Comparison of ENCODE assay signal across 8 mouse cellular contexts in the genomic region with DNA sequence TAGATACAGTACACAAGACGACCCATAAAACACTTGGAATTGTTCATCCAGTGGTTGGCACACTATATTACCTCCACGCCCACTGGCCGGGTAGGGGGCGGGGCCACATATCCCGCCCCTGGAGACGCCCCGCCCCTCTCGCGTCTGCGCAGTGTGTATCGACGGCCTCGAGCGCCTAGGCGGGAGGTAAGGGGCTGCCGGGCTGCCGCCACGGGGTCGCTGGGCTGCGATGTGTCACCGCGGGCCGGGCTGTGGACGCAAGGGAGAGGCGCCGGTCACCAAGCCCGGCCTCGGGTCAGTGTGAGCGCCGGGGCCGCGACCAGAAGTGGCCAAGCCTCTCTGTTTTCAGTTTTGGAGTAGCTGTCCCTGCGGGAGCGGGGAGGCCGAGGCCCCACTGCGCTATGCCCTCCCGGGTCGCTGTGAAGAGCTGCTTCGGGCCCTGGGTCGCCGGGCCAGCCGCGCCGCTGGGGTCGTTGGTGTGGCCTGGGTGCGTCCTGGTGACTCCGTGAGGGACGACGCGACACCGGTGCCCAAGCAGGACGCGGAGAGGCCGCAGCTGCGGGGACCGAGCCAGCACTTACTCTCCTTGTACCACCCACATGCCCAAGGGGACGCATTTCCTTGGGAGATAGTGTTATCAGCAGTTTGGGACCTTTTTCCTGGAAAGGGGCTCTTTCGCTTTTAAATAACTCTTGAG. TPM values are rescaled to one million over a fixed set of nuclear protein-coding genes. Genes with fewer than 3 reads are reported as not detected.
DNase-seq lines count a peak whose midpoint lies in the region; ATAC-seq lines count a peak whose summit lies in the region.

A gene (plus strand): TSS at position 143 of the 697 bp plus-strand sequence.

- H3K27ac ChIP-seq in hindbrain, embryonic 14.5 days: no peak within 1 kb of the TSS

- WGBS in hindbrain, embryonic 14.5 days: 1% methylated on average over 58 of the region's 58 CpGs

- H3K9ac ChIP-seq in hindbrain, embryonic 14.5 days: peak within 1 kb of the TSS; percentile 85

- no peaks in the 10 kb centered on the region for H3K4me1 ChIP-seq in hindbrain, embryonic 14.5 days (replicated peaks; ENCODE audit: control insufficient read depth, insufficient read depth, low read length)

- peak; percentile 82 for DNase-seq in T-cell, adult 2 months (ENCODE audit: low spot score)
- peak; percentile 83 to 92 for DNase-seq in cerebellum, postnatal 25 days
- DNase-seq in frontal cortex, postnatal 25 days (ENCODE audit: low spot score in 2 of 2): peak; percentile 70 to 73
- DNase-seq in hindbrain, embryonic 14.5 days (ENCODE audit: low spot score): peak; percentile 85
- DNase-seq in layer of hippocampus, postnatal 36 days: peak; percentile 81 to 84
- DNase-seq in lung, postnatal 25 days (ENCODE audit: low spot score): peak; percentile 81
- DNase-seq in retina, adult 2 months (ENCODE audit: low read depth, low spot score): peak; percentile 54
- DNase-seq in thymus, postnatal 25 days: peak; percentile 88

- peak; percentile 99 for ATAC-seq in hindbrain, embryonic 14.5 days (ENCODE audit: low FRiP score)

- H3K9me3 ChIP-seq in hindbrain, embryonic 14.5 days (ENCODE audit: control insufficient read depth, low read length): no peaks in the 10 kb centered on the region

- no peaks in the 10 kb centered on the region for H3K27me3 ChIP-seq in hindbrain, embryonic 14.5 days (ENCODE audit: control insufficient read depth, insufficient read depth, low read length)

- H3K4me2 ChIP-seq in hindbrain, embryonic 14.5 days (replicated peaks): peak within 1 kb of the TSS; percentile 62

- H3K36me3 ChIP-seq in hindbrain, embryonic 14.5 days (replicated peaks; ENCODE audit: control insufficient read depth, insufficient read depth): no peaks in the 10 kb centered on the region

- H3K4me3 ChIP-seq in hindbrain, embryonic 14.5 days (replicated peaks; ENCODE audit: low read length): peak within 1 kb of the TSS; percentile 72

RNA-seq across cellular contexts. Expression of the gene that starts here (rescaled TPM):
- 27.1 and 27.3 TPM in 2 replicates for polyA plus RNA-seq in hindbrain, embryonic 14.5 days (2014; fragmentation: Nextera tagmentation; extraction: Ambion mirVana)
- total RNA-seq in layer of hippocampus, postnatal 36 days (2021): 10 to 100 TPM; 17.5 to 20.6 TPM
